In genomic region chr13:40843418-40844067, GRCm38 (mm10) we compare ENCODE assay signal across 8 mouse cellular contexts. TPM values are rescaled to one million over a fixed set of nuclear protein-coding genes. Genes with fewer than 3 reads are reported as not detected.
DNase-seq lines count a peak whose midpoint lies in the region; ATAC-seq and TF ChIP-seq lines count a peak whose summit lies in the region.

No protein-coding gene starts in this region.

- H3K36me3 ChIP-seq in embryonic facial prominence, embryonic 15.5 days, result no peaks in the 10 kb centered on the region
- no peaks in the 10 kb centered on the region for H3K36me3 ChIP-seq in heart, embryonic 12.5 days
- H3K36me3 ChIP-seq in liver, postnatal 0 days (replicated peaks; ENCODE audit: insufficient read depth, low read length), result no peaks in the 10 kb centered on the region

- TF ChIP-seq EP300 in liver, postnatal 0 days (IDR thresholded peaks at IDR 0.05; ENCODE audit: low read depth), result no peak

- no peak overlapping the region for H3K27ac ChIP-seq in embryonic facial prominence, embryonic 15.5 days (replicated peaks)
- no peak overlapping the region for H3K27ac ChIP-seq in heart, embryonic 12.5 days (ENCODE audit: poor library complexity, severe bottlenecking)
- H3K27ac ChIP-seq in liver, postnatal 0 days (ENCODE audit: low read depth), result 0 out of 2 replicates have a peak overlapping the region, but pooled peaks have one; percentile 2

- H3K4me2 ChIP-seq in embryonic facial prominence, embryonic 15.5 days (replicated peaks), result 0 out of 2 replicates have a peak overlapping the region, but pooled peaks have one; percentile 26
- peak overlapping the region; percentile 13; the same call in 1 of the 2 replicates for H3K4me2 ChIP-seq in heart, embryonic 12.5 days
- no peak overlapping the region for H3K4me2 ChIP-seq in liver, postnatal 0 days (ENCODE audit: low read depth, low read length)

- no peak overlapping the region for H3K9ac ChIP-seq in embryonic facial prominence, embryonic 15.5 days
- no peak overlapping the region for H3K9ac ChIP-seq in heart, embryonic 12.5 days
- H3K9ac ChIP-seq in liver, postnatal 0 days (replicated peaks), result no peak overlapping the region

- H3K27me3 ChIP-seq in embryonic facial prominence, embryonic 15.5 days, result no peaks in the 10 kb centered on the region
- H3K27me3 ChIP-seq in heart, embryonic 12.5 days (replicated peaks), result no peaks in the 10 kb centered on the region
- no peaks in the 10 kb centered on the region for H3K27me3 ChIP-seq in liver, postnatal 0 days (ENCODE audit: insufficient read depth, low read length)

- H3K9me3 ChIP-seq in embryonic facial prominence, embryonic 15.5 days (replicated peaks), result no peaks in the 10 kb centered on the region
- no peaks in the 10 kb centered on the region for H3K9me3 ChIP-seq in heart, embryonic 12.5 days (replicated peaks)
- no peaks in the 10 kb centered on the region for H3K9me3 ChIP-seq in liver, postnatal 0 days (ENCODE audit: low read length)

- 18% methylated on average over 5 of the region's 5 CpGs for WGBS in embryonic facial prominence, embryonic 15.5 days
- WGBS in heart, embryonic 12.5 days, result 28% methylated on average over 5 of the region's 5 CpGs
- WGBS in liver, postnatal 0 days (ENCODE audit: insufficient replicate concordance), result 26% methylated on average over 5 of the region's 5 CpGs

- DNase-seq in CD8-positive naive resting alpha-beta T cell, adult 2 months (ENCODE audit: low read depth in 2 of 2, low spot score in 2 of 2), result peak; percentile 26 to 42
- DNase-seq in adrenal gland, postnatal 25 days, result peak; percentile 55
- peak; percentile 80 to 92 for DNase-seq in kidney, postnatal 25 days
- peak; percentile 79 for DNase-seq in liver, postnatal 0 days
- DNase-seq in ovary, postnatal 10 days (ENCODE audit: low spot score), result peak; percentile 27
- DNase-seq in thymus, postnatal 10 days (ENCODE audit: low spot score in 2 of 2), result peak; percentile 34 to 67

- H3K4me3 ChIP-seq in embryonic facial prominence, embryonic 15.5 days (replicated peaks), result peak overlapping the region; percentile 22; the same call in 1 of the 2 replicates
- H3K4me3 ChIP-seq in heart, embryonic 12.5 days, result no peak overlapping the region
- H3K4me3 ChIP-seq in liver, postnatal 0 days (ENCODE audit: low read depth, low read length), result no peak overlapping the region

- H3K4me1 ChIP-seq in embryonic facial prominence, embryonic 15.5 days, result no peaks in the 10 kb centered on the region
- no peaks in the 10 kb centered on the region for H3K4me1 ChIP-seq in heart, embryonic 12.5 days (replicated peaks)
- H3K4me1 ChIP-seq in liver, postnatal 0 days (ENCODE audit: insufficient read depth), result 0 out of 2 replicates have a peak, but pooled peaks cover 2% of the 10 kb centered on the region

- no peak for ATAC-seq in embryonic facial prominence, embryonic 15.5 days (ENCODE audit: insufficient number of reproducible peaks, low FRiP score, low TSS enrichment, low read depth)
- ATAC-seq in heart, embryonic 12.5 days (ENCODE audit: insufficient number of reproducible peaks, low FRiP score), result no peak
- ATAC-seq in liver, postnatal 0 days, result peak; percentile 51

- TF ChIP-seq CTCF in liver, postnatal 0 days (IDR thresholded peaks at IDR 0.05; ENCODE audit: low read depth), result peak; percentile 93

RNA-seq across cellular contexts. Expression of gene Gcnt2, which starts 16.0 kb away (rescaled TPM):
- 7.2 and 7.3 TPM in 2 replicates for total RNA-seq in adrenal gland, postnatal 25 days (2021)
- polyA plus RNA-seq in embryonic facial prominence, embryonic 15.5 days (2015; fragmentation: Nextera tagmentation; extraction: Ambion mirVana), result 4.4 and 6.0 TPM in 2 replicates
- polyA plus RNA-seq in heart, embryonic 12.5 days (2016; fragmentation: Nextera tagmentation; extraction: Ambion mirVana), result 3.7 and 3.9 TPM in 2 replicates
- polyA plus RNA-seq in liver, postnatal 0 days (2015; fragmentation: Nextera tagmentation; extraction: Ambion mirVana), result 2.5 and 3.3 TPM in 2 replicates

Comparison
In these comparisons a context has a peak if more than half of its experiments do, and no peak if none do; other contexts are left out.
1. DNase-seq: peak in every context shown above with its lines; median percentile 86 in kidney, postnatal 25 days; 79 in liver, postnatal 0 days; 55 in adrenal gland, postnatal 25 days; 50 in thymus, postnatal 10 days; 34 in CD8-positive naive resting alpha-beta T cell, adult 2 months; 27 in ovary, postnatal 10 days.